Mouse (Mus musculus) T-cell, adult 66 days (primary cell): ENCODE results near the gene Dennd6a. TPM values are rescaled to one million over a fixed set of nuclear protein-coding genes. Genes with fewer than 3 reads are reported as not detected.

Experiments
- total RNA-seq, 2 experiments: library from RNA; stranded (reverse); gene quantifications; 3 replicates in 1 of 2; 4 replicates in 1 of 2; pipeline ENCODE4 v1.2.4; 2023

Dennd6a gene
- 10 to 100 TPM; 28.8 to 31.3 TPM for total RNA-seq

GRCm38 (mm10) chr14:26573556-26573955, at the start of gene Dennd6a:
TSS of gene Dennd6a (plus strand) at chr14:26573856.

GRCm38 (mm10) chr14:26534757-26535479, 38.7 kb upstream of the Dennd6a start, which contains the start of gene Slmap:
TSS of gene Slmap (minus strand) at chr14:26534931.

GRCm38 (mm10) chr14:26637851-26638707, 64.4 kb downstream of the Dennd6a start, which contains the start of gene Arf4:
TSS of gene Arf4 (plus strand) at chr14:26638074.

GRCm38 (mm10) chr14:26669292-26670073, 95.8 kb downstream of the Dennd6a start, which contains the start of gene Pde12:
TSS of gene Pde12 (minus strand) at chr14:26669883.

Other genes with a start within 250 kb of the Dennd6a start
- 10 to 100 TPM; 66.4 to 69.9 TPM for gene Slmap, start 38.9 kb upstream of the Dennd6a start, total RNA-seq
- gene Arf4, start 64.2 kb downstream of the Dennd6a start, total RNA-seq = 100 to 1,000 TPM; 234 TPM
- 10 to 100 TPM; 13.5 to 13.7 TPM for gene Pde12, start 96.0 kb downstream of the Dennd6a start, total RNA-seq
- under 1 TPM; 0.09 to 0.15 TPM for gene Dnah12, start 119.4 kb downstream of the Dennd6a start, total RNA-seq